Comparison of ENCODE assay signal across 9 mouse cellular contexts in the genomic region with DNA sequence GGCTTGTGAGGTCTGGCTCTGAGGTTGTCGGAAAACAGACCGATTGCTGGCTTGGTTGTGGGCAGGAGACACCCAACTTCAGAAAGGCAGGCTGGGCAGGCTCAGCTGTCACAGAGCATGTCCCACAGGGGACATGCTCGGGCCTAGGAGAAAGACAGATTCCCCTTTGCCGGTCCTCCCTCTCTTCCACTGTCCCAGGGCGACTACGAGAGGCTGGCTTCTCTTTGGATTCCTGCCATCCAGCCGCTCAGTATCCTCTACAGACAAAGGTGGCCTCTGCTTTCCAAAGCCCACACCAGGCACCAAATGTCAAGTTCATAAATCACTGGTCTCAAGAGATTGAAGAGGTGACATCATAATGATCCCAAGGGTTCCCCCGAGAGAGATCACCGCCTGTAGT. TPM values are rescaled to one million over a fixed set of nuclear protein-coding genes. Genes with fewer than 3 reads are reported as not detected.
A peak's percentile ranks its signal among the peaks of the same experiment; 100 is the strongest.
DNase-seq lines count a peak whose midpoint lies in the region; ATAC-seq and TF ChIP-seq lines count a peak whose summit lies in the region.
"Had no signal": no experiment of that assay in that cellular context is flagged by ENCODE, and none has a peak within 500 bp of the region (broad histone marks: within the 10 kb centered on the region; RNA-seq: fewer than 3 reads in every experiment).

No protein-coding gene starts in this region.

- H3K27ac ChIP-seq in hindbrain, embryonic 15.5 days (replicated peaks) = 0 out of 2 replicates have a peak overlapping the region, but pooled peaks have one; percentile 5
- no peak overlapping the region for H3K27ac ChIP-seq in hindbrain, embryonic 12.5 days
- H3K27ac ChIP-seq in midbrain, embryonic 16.5 days (ENCODE audit: low read length) = no peak overlapping the region
- no peak overlapping the region for H3K27ac ChIP-seq in midbrain, embryonic 11.5 days (ENCODE audit: low read depth, low read length)
- peak overlapping the region; percentile 83; the same call in 1 of the 2 replicates for H3K27ac ChIP-seq in hindbrain, postnatal 0 days
- no peak overlapping the region for H3K27ac ChIP-seq in stomach, embryonic 14.5 days (ENCODE audit: low read length)
- H3K27ac ChIP-seq: left cerebral cortex, adult 2 months had no signal

- 0 out of 2 replicates have a peak overlapping the region, but pooled peaks have one; percentile 53 for H3K4me3 ChIP-seq in hindbrain, embryonic 15.5 days
- H3K4me3 ChIP-seq in hindbrain, embryonic 12.5 days = no peak overlapping the region
- H3K4me3 ChIP-seq in midbrain, embryonic 16.5 days (ENCODE audit: low read depth, low read length) = no peak overlapping the region
- no peak overlapping the region for H3K4me3 ChIP-seq in midbrain, embryonic 11.5 days (ENCODE audit: low read depth, low read length)
- peak overlapping the region; percentile 56; the same call in 1 of the 2 replicates for H3K4me3 ChIP-seq in hindbrain, postnatal 0 days (ENCODE audit: low read length)
- H3K4me3 ChIP-seq in stomach, embryonic 14.5 days (ENCODE audit: low read depth, low read length) = no peak overlapping the region
- H3K4me3 ChIP-seq: erythroblast, embryonic 14.5 days; left cerebral cortex, adult 2 months had no signal

- H3K9ac ChIP-seq in hindbrain, embryonic 15.5 days = no peak overlapping the region
- no peak overlapping the region for H3K9ac ChIP-seq in hindbrain, embryonic 12.5 days
- no peak overlapping the region for H3K9ac ChIP-seq in midbrain, embryonic 16.5 days (ENCODE audit: low read depth, low read length)
- no peak overlapping the region for H3K9ac ChIP-seq in midbrain, embryonic 11.5 days (ENCODE audit: low read length)
- 0 out of 2 replicates have a peak overlapping the region, but pooled peaks have one; percentile 10 for H3K9ac ChIP-seq in hindbrain, postnatal 0 days (replicated peaks; ENCODE audit: low read length)
- no peak overlapping the region for H3K9ac ChIP-seq in stomach, embryonic 14.5 days (replicated peaks; ENCODE audit: low read depth, low read length)

- peaks cover 18% of the 10 kb centered on the region; the same call in 1 of the 2 replicates for H3K4me1 ChIP-seq in hindbrain, embryonic 15.5 days (replicated peaks)
- H3K4me1 ChIP-seq in hindbrain, embryonic 12.5 days = peaks cover 15% of the 10 kb centered on the region
- peaks cover 5% of the 10 kb centered on the region; the same call in 1 of the 2 replicates for H3K4me1 ChIP-seq in midbrain, embryonic 16.5 days (ENCODE audit: control insufficient read depth, insufficient read depth, low read length)
- H3K4me1 ChIP-seq in midbrain, embryonic 11.5 days (ENCODE audit: control insufficient read depth, insufficient read depth, low read length) = peaks cover 9% of the 10 kb centered on the region
- 0 out of 2 replicates have a peak, but pooled peaks cover 2% of the 10 kb centered on the region for H3K4me1 ChIP-seq in hindbrain, postnatal 0 days (ENCODE audit: insufficient read depth, low read length)
- H3K4me1 ChIP-seq in stomach, embryonic 14.5 days (ENCODE audit: control insufficient read depth, insufficient read depth, low read length) = peaks cover 5% of the 10 kb centered on the region; the same call in 1 of the 2 replicates

- H3K36me3 ChIP-seq in hindbrain, embryonic 15.5 days = no peaks in the 10 kb centered on the region
- H3K36me3 ChIP-seq in hindbrain, embryonic 12.5 days = no peaks in the 10 kb centered on the region
- H3K36me3 ChIP-seq in midbrain, embryonic 16.5 days (ENCODE audit: control insufficient read depth, insufficient read depth, low read length) = no peaks in the 10 kb centered on the region
- no peaks in the 10 kb centered on the region for H3K36me3 ChIP-seq in midbrain, embryonic 11.5 days (ENCODE audit: control insufficient read depth, insufficient read depth, low read length)
- H3K36me3 ChIP-seq in hindbrain, postnatal 0 days (ENCODE audit: insufficient read depth, low read length) = no peaks in the 10 kb centered on the region
- H3K36me3 ChIP-seq in stomach, embryonic 14.5 days (ENCODE audit: control insufficient read depth, insufficient read depth, low read length) = no peaks in the 10 kb centered on the region

- no peak for TF ChIP-seq CTCF in hindbrain, postnatal 0 days (IDR thresholded peaks at IDR 0.05; ENCODE audit: low read depth)

- WGBS in hindbrain, embryonic 15.5 days = 58% methylated on average over 9 of the region's 9 CpGs
- WGBS in hindbrain, embryonic 12.5 days = 67% methylated on average over 9 of the region's 9 CpGs
- WGBS in midbrain, embryonic 16.5 days = 77% methylated on average over 9 of the region's 9 CpGs
- 90% methylated on average over 9 of the region's 9 CpGs for WGBS in midbrain, embryonic 11.5 days
- WGBS in hindbrain, postnatal 0 days = 53% methylated on average over 9 of the region's 9 CpGs
- WGBS in stomach, embryonic 14.5 days = 65% methylated on average over 9 of the region's 9 CpGs

- no peak for ATAC-seq in hindbrain, embryonic 15.5 days (ENCODE audit: low FRiP score, low read depth)
- no peak for ATAC-seq in hindbrain, embryonic 12.5 days (ENCODE audit: low FRiP score)
- ATAC-seq in midbrain, embryonic 16.5 days = no peak
- ATAC-seq in midbrain, embryonic 11.5 days (ENCODE audit: low FRiP score) = no peak
- no peak for ATAC-seq in hindbrain, postnatal 0 days
- no peak for ATAC-seq in stomach, embryonic 14.5 days (ENCODE audit: insufficient number of reproducible peaks, insufficient read depth, low FRiP score, low read depth)

- peak overlapping the region; percentile 92 for H3K4me2 ChIP-seq in hindbrain, embryonic 15.5 days
- no peak overlapping the region for H3K4me2 ChIP-seq in hindbrain, embryonic 12.5 days (replicated peaks)
- peak overlapping the region; percentile 98; the same call in 1 of the 2 replicates for H3K4me2 ChIP-seq in midbrain, embryonic 16.5 days (ENCODE audit: low read length)
- H3K4me2 ChIP-seq in midbrain, embryonic 11.5 days = no peak overlapping the region
- H3K4me2 ChIP-seq in hindbrain, postnatal 0 days (ENCODE audit: low read depth, low read length) = peak overlapping the region; percentile 67
- peak overlapping the region; percentile 85; the same call in 1 of the 2 replicates for H3K4me2 ChIP-seq in stomach, embryonic 14.5 days (replicated peaks; ENCODE audit: low read depth, low read length)

- DNase-seq in midbrain, embryonic 11.5 days (ENCODE audit: low spot score, missing footprints) = no peak
- peak; percentile 50 for DNase-seq in hindbrain, postnatal 0 days (ENCODE audit: low spot score)
- DNase-seq in cerebellum, postnatal 36 days = no peak

- H3K27me3 ChIP-seq in hindbrain, embryonic 15.5 days = peaks cover 17% of the 10 kb centered on the region
- peaks cover 35% of the 10 kb centered on the region for H3K27me3 ChIP-seq in hindbrain, embryonic 12.5 days
- H3K27me3 ChIP-seq in midbrain, embryonic 16.5 days (ENCODE audit: control insufficient read depth, insufficient read depth, low read depth, low read length) = peaks cover 9% of the 10 kb centered on the region
- peaks cover 18% of the 10 kb centered on the region for H3K27me3 ChIP-seq in midbrain, embryonic 11.5 days (ENCODE audit: control insufficient read depth, insufficient read depth, low read length)
- H3K27me3 ChIP-seq in hindbrain, postnatal 0 days (ENCODE audit: insufficient read depth, low read length) = no peaks in the 10 kb centered on the region
- H3K27me3 ChIP-seq in stomach, embryonic 14.5 days (ENCODE audit: control insufficient read depth, insufficient read depth, low read length) = no peaks in the 10 kb centered on the region

- no peaks in the 10 kb centered on the region for H3K9me3 ChIP-seq in hindbrain, embryonic 15.5 days
- H3K9me3 ChIP-seq in hindbrain, embryonic 12.5 days (replicated peaks) = no peaks in the 10 kb centered on the region
- no peaks in the 10 kb centered on the region for H3K9me3 ChIP-seq in midbrain, embryonic 16.5 days (replicated peaks; ENCODE audit: control insufficient read depth, low read length, poor library complexity, severe bottlenecking)
- no peaks in the 10 kb centered on the region for H3K9me3 ChIP-seq in midbrain, embryonic 11.5 days (ENCODE audit: control insufficient read depth, low read length)
- H3K9me3 ChIP-seq in hindbrain, postnatal 0 days (ENCODE audit: low read length) = no peaks in the 10 kb centered on the region
- no peaks in the 10 kb centered on the region for H3K9me3 ChIP-seq in stomach, embryonic 14.5 days (ENCODE audit: control insufficient read depth, low read depth, low read length)

RNA-seq across cellular contexts. Expression of a gene that starts 2.6 kb away (rescaled TPM):
- 108 TPM in 2 replicates for polyA plus RNA-seq in hindbrain, embryonic 15.5 days (2015; fragmentation: Nextera tagmentation; extraction: Ambion mirVana)
- 49.2 and 54.1 TPM in 2 replicates for polyA plus RNA-seq in hindbrain, embryonic 12.5 days (2016; fragmentation: Nextera tagmentation; extraction: Ambion mirVana)
- 61.7 and 88.0 TPM in 2 replicates for polyA plus RNA-seq in midbrain, embryonic 16.5 days (2015; fragmentation: Nextera tagmentation; extraction: Ambion mirVana)
- 34.7 and 40.9 TPM in 2 replicates for polyA plus RNA-seq in midbrain, embryonic 11.5 days (2014; fragmentation: Nextera tagmentation; extraction: Ambion mirVana)
- 62.5 and 80.5 TPM in 2 replicates for total RNA-seq in hindbrain, postnatal 0 days (2014; rRNA removed)
- 158 and 183 TPM in 2 replicates for polyA plus RNA-seq in hindbrain, postnatal 0 days (2015; fragmentation: Nextera tagmentation; extraction: Ambion mirVana)
- polyA plus RNA-seq in stomach, embryonic 14.5 days (2014; fragmentation: Nextera tagmentation; extraction: Ambion mirVana) = 286 and 302 TPM in 2 replicates
- polyA plus RNA-seq: erythroblast, embryonic 14.5 days had no signal

RNA-seq across cellular contexts. Expression of a gene that starts 54.5 kb away (rescaled TPM):
- polyA plus RNA-seq in hindbrain, embryonic 15.5 days (2015; fragmentation: Nextera tagmentation; extraction: Ambion mirVana) = 10.2 and 10.8 TPM in 2 replicates
- 11.3 and 11.5 TPM in 2 replicates for polyA plus RNA-seq in hindbrain, embryonic 12.5 days (2016; fragmentation: Nextera tagmentation; extraction: Ambion mirVana)
- polyA plus RNA-seq in midbrain, embryonic 16.5 days (2015; fragmentation: Nextera tagmentation; extraction: Ambion mirVana) = 8.4 and 9.8 TPM in 2 replicates
- polyA plus RNA-seq in midbrain, embryonic 11.5 days (2014; fragmentation: Nextera tagmentation; extraction: Ambion mirVana) = 13.9 and 15.8 TPM in 2 replicates
- total RNA-seq in hindbrain, postnatal 0 days (2014; rRNA removed) = 29.5 and 30.0 TPM in 2 replicates
- 11.2 and 17.2 TPM in 2 replicates for polyA plus RNA-seq in hindbrain, postnatal 0 days (2015; fragmentation: Nextera tagmentation; extraction: Ambion mirVana)
- 7.5 and 9.8 TPM in 2 replicates for polyA plus RNA-seq in stomach, embryonic 14.5 days (2014; fragmentation: Nextera tagmentation; extraction: Ambion mirVana)

Comparison
In these comparisons a context has a peak if more than half of its experiments do, and no peak if none do; other contexts are left out.
1. H3K27ac ChIP-seq: peak in hindbrain, embryonic 15.5 days (single experiment) and hindbrain, postnatal 0 days (single experiment); none in hindbrain, embryonic 12.5 days (single experiment), midbrain, embryonic 16.5 days (single experiment), midbrain, embryonic 11.5 days (single experiment) and stomach, embryonic 14.5 days (single experiment).
2. H3K4me2 ChIP-seq: peak in hindbrain, embryonic 15.5 days (single experiment), midbrain, embryonic 16.5 days (single experiment), hindbrain, postnatal 0 days (single experiment) and stomach, embryonic 14.5 days (single experiment); none in hindbrain, embryonic 12.5 days (single experiment) and midbrain, embryonic 11.5 days (single experiment).
3. H3K4me3 ChIP-seq: peak in hindbrain, embryonic 15.5 days (single experiment) and hindbrain, postnatal 0 days (single experiment); none in hindbrain, embryonic 12.5 days (single experiment), midbrain, embryonic 16.5 days (single experiment), midbrain, embryonic 11.5 days (single experiment) and stomach, embryonic 14.5 days (single experiment).